Mouse (Mus musculus) C2C12 (cell line): ENCODE measurements at regions not wholly inside any gene's neighbourhood (a gene's known extent, or its start where the extent isn't known, plus 50 kb on each side); places are given as distances from the start of the nearest gene placed in this dataset.

Source experiments
- H3K27me3 ChIP-seq: one replicate; pipeline ENCODE4 v1.6.1; 2011; ENCODE audit not compliant: control insufficient read depth, insufficient read depth, insufficient read length
- H3K36me3 ChIP-seq: one replicate; pipeline ENCODE4 v1.6.1; 2011; ENCODE audit not compliant: control insufficient read depth, insufficient read depth
- H3K4me3 ChIP-seq: one replicate; pipeline ENCODE4 v1.5.1; 2011; ENCODE audit warnings: mild to moderate bottlenecking, control low read depth; ENCODE audit not compliant: poor library complexity, insufficient read depth, severe bottlenecking
- H3K79me2 ChIP-seq: one replicate; pipeline ENCODE4 v1.6.1; 2011; ENCODE audit not compliant: control insufficient read depth, insufficient read depth
- H3K79me3 ChIP-seq: one replicate; pipeline ENCODE4 v1.6.1; 2011; ENCODE audit warnings: low read depth, control low read depth
- H3ac ChIP-seq: one replicate; pipeline ENCODE3; 2011; ENCODE audit warnings: low read depth; ENCODE audit not compliant: control insufficient read depth, insufficient read length
- CEBPB ChIP-seq: IDR thresholded peaks from one replicate; pipeline ENCODE4 v1.6.1; 2011; ENCODE audit warnings: low read depth, mild to moderate bottlenecking, control low read depth, moderate library complexity
- CTCF ChIP-seq: IDR thresholded peaks from one replicate; pipeline ENCODE4 v1.5.1; 2011; ENCODE audit not compliant: control insufficient read depth, insufficient read depth, insufficient read length
- FOSL1 ChIP-seq: IDR thresholded peaks from one replicate; pipeline ENCODE4 v1.8.0; 2011; ENCODE audit warnings: mild to moderate bottlenecking, low read length; ENCODE audit not compliant: poor library complexity, insufficient read depth, severe bottlenecking
- MAX ChIP-seq: IDR thresholded peaks from one replicate; pipeline ENCODE4 v1.6.1; 2011; ENCODE audit warnings: mild to moderate bottlenecking, control low read depth
- MYOD1 ChIP-seq: IDR thresholded peaks from one replicate; pipeline ENCODE4 v1.6.1; 2011; ENCODE audit warnings: low read depth; ENCODE audit not compliant: control insufficient read depth, insufficient read length
- MYOG ChIP-seq: IDR thresholded peaks from one replicate; pipeline ENCODE4 v1.6.1; 2011; ENCODE audit not compliant: control insufficient read depth, insufficient read length; ENCODE audit errors: extremely low read depth
- USF1 ChIP-seq: IDR thresholded peaks from one replicate; pipeline ENCODE4 v1.6.1; 2011; ENCODE audit warnings: low read depth, mild to moderate bottlenecking, control low read depth, moderate library complexity

GRCm38 (mm10) chr5:106351348-106351747 lies 106.6 kb downstream of the Barhl2 start:
- Histone ChIP-seq H3K27me3 (no peaks in the 10 kb centered on the region), H3K4me3 (no peak overlapping the region), H3K79me3 (no peaks in the 10 kb centered on the region), H3K36me3 (no peaks in the 10 kb centered on the region), H3ac (no peak overlapping the region), H3K79me2 (no peaks in the 10 kb centered on the region)
- TF ChIP-seq CTCF (no peak), MYOG (no peak), MAX (no peak), MYOD1 (no peak), CEBPB (no peak), USF1 (no peak), FOSL1 (no peak)

- Histone ChIP-seq H3K79me2 (no peaks in the 10 kb centered on the region), H3K4me3 (no peak overlapping the region), H3ac (no peak overlapping the region), H3K79me3 (no peaks in the 10 kb centered on the region), H3K27me3 (no peaks in the 10 kb centered on the region), H3K36me3 (no peaks in the 10 kb centered on the region)
- TF ChIP-seq MYOD1 (no peak), MYOG (no peak)
These were observed 108.0 kb downstream of the Barhl2 start for GRCm38 (mm10) chr5:106349851-106350515.

- H3K79me3 ChIP-seq: no peaks in the 10 kb centered on the region
- H3K36me3 ChIP-seq: no peaks in the 10 kb centered on the region
- H3K4me3 ChIP-seq: no peak overlapping the region
- no peaks in the 10 kb centered on the region for H3K79me2 ChIP-seq
- no peak for TF ChIP-seq CEBPB
- no peaks in the 10 kb centered on the region for H3K27me3 ChIP-seq
- H3ac ChIP-seq: no peak overlapping the region
These were observed 113.7 kb downstream of the Barhl2 start for GRCm38 (mm10) chr5:106344308-106344707.

- Histone ChIP-seq H3K27me3 (no peaks in the 10 kb centered on the region), H3K36me3 (no peaks in the 10 kb centered on the region), H3ac (no peak overlapping the region), H3K79me2 (no peaks in the 10 kb centered on the region), H3K79me3 (no peaks in the 10 kb centered on the region), H3K4me3 (no peak overlapping the region)
- TF ChIP-seq CEBPB (no peak), CTCF (no peak), MYOG (no peak), MAX (no peak), MYOD1 (no peak)
These were observed 114.4 kb downstream of the Barhl2 start for GRCm38 (mm10) chr5:106343601-106344000.

- no peaks in the 10 kb centered on the region for H3K27me3 ChIP-seq
- H3K4me3 ChIP-seq: no peak overlapping the region
- H3ac ChIP-seq: no peak overlapping the region
- no peaks in the 10 kb centered on the region for H3K36me3 ChIP-seq
- no peaks in the 10 kb centered on the region for H3K79me3 ChIP-seq
- no peaks in the 10 kb centered on the region for H3K79me2 ChIP-seq
- TF ChIP-seq USF1 (no peak), FOSL1 (no peak), CTCF (no peak), CEBPB (no peak), MAX (no peak), MYOG (no peak), MYOD1 (no peak)
These were observed 116.6 kb downstream of the Barhl2 start for GRCm38 (mm10) chr5:106341361-106341760.

GRCm38 (mm10) chr5:106335639-106336038 lies 122.3 kb downstream of the Barhl2 start:
- Histone ChIP-seq H3K4me3 (no peak overlapping the region), H3K79me3 (no peaks in the 10 kb centered on the region), H3K79me2 (no peaks in the 10 kb centered on the region), H3K36me3 (no peaks in the 10 kb centered on the region), H3ac (no peak overlapping the region), H3K27me3 (no peaks in the 10 kb centered on the region)
- TF ChIP-seq CTCF: no peak
